Mouse (Mus musculus): ENCODE measurements around the gene Gm21987.

- TF ChIP-seq TAL1 (IDR thresholded peaks at IDR 0.05; ENCODE audit: low read length) (no peak), GATA1 (IDR thresholded peaks at IDR 0.05; ENCODE audit: low read length) (no peak)
Observed at GRCm38 (mm10) chr16:38394191-38394618, 47.4 kb downstream of the Gm21987 start.
